Mouse (Mus musculus) intestine, embryonic 14.5 days (tissue): ENCODE data around the gene Gdf15. TPM values are rescaled to one million over a fixed set of nuclear protein-coding genes. Genes with fewer than 3 reads are reported as not detected.
"Not testable (repeated sequence)": the region's sequence is repeated elsewhere in the genome, so short reads cannot be mapped to it uniquely, and the experiment has no call there.

Experiments
- ATAC-seq: fragments of 200-750 bp; cut with Nextera tagmentation; replicated peaks from 2 replicates; pipeline ENCODE4 v1.8.0; 2017; ENCODE audit warnings: low read depth, moderate number of reproducible peaks, moderate TSS enrichment, moderate library complexity; ENCODE audit not compliant: low FRiP score, low TSS enrichment
- DNase-seq: peaks from one replicate; pipeline ENCODE4 v3.0.0-alpha.2; 2018; ENCODE audit warnings: low spot score
- H3K27ac ChIP-seq: fragments of 300-500 bp; sonication (generic); 2 replicates; pipeline ENCODE4 v1.5.1; 2014; ENCODE audit warnings: low read depth, mild to moderate bottlenecking, control low read depth
- H3K27me3 ChIP-seq: fragments of 300-500 bp; sonication (generic); replicated peaks from 2 replicates; pipeline ENCODE4 v1.6.1; 2014; ENCODE audit warnings: low read length, control low read depth; ENCODE audit not compliant: control insufficient read depth, insufficient read depth
- H3K36me3 ChIP-seq: fragments of 300-500 bp; sonication (generic); 2 replicates; pipeline ENCODE4 v1.6.1; 2014; ENCODE audit warnings: low read length, control low read depth; ENCODE audit not compliant: control insufficient read depth, insufficient read depth
- H3K4me1 ChIP-seq: fragments of 300-500 bp; sonication (generic); replicated peaks from 2 replicates; pipeline ENCODE4 v1.6.1; 2014; ENCODE audit warnings: low read length, control low read depth, mixed read lengths; ENCODE audit not compliant: control insufficient read depth, insufficient read depth
- H3K4me2 ChIP-seq: fragments of 300-500 bp; sonication (generic); 2 replicates; pipeline ENCODE4 v1.6.1; 2014; ENCODE audit warnings: low read length
- H3K4me3 ChIP-seq: fragments of 300-500 bp; sonication (generic); 2 replicates; pipeline ENCODE4 v1.5.1; 2014; ENCODE audit warnings: low read depth, low read length, control low read depth, mixed read lengths
- H3K9ac ChIP-seq: fragments of 300-500 bp; sonication (generic); 2 replicates; pipeline ENCODE4 v1.6.1; 2014; ENCODE audit warnings: mild to moderate bottlenecking, low read length
- H3K9me3 ChIP-seq: fragments of 300-500 bp; sonication (generic); 2 replicates; pipeline ENCODE4 v1.6.1; 2016; ENCODE audit warnings: low read length, control low read depth; ENCODE audit not compliant: control insufficient read depth
- WGBS: fragments of 180-500 bp; shearing (Covaris S2); extraction: QIAGEN DNeasy Blood & Tissue Kit; methylation state at CpG from one replicate; pipeline ENCODE4 v1.1.7; 2014; 5-methylcytosine and 5-hydroxymethylcytosine counted together
- polyA plus RNA-seq: library from polyadenylated mRNA; unstranded; fragments of >200 nt; fragmentation: Nextera tagmentation; extraction: Ambion mirVana; gene quantifications from 2 replicates; pipeline ENCODE4 v1.2.1, GENCODE M21; 2014

Gene Gdf15
- polyA plus RNA-seq, 1 experiment from 2014 or later: 1.1 TPM

DNA sequence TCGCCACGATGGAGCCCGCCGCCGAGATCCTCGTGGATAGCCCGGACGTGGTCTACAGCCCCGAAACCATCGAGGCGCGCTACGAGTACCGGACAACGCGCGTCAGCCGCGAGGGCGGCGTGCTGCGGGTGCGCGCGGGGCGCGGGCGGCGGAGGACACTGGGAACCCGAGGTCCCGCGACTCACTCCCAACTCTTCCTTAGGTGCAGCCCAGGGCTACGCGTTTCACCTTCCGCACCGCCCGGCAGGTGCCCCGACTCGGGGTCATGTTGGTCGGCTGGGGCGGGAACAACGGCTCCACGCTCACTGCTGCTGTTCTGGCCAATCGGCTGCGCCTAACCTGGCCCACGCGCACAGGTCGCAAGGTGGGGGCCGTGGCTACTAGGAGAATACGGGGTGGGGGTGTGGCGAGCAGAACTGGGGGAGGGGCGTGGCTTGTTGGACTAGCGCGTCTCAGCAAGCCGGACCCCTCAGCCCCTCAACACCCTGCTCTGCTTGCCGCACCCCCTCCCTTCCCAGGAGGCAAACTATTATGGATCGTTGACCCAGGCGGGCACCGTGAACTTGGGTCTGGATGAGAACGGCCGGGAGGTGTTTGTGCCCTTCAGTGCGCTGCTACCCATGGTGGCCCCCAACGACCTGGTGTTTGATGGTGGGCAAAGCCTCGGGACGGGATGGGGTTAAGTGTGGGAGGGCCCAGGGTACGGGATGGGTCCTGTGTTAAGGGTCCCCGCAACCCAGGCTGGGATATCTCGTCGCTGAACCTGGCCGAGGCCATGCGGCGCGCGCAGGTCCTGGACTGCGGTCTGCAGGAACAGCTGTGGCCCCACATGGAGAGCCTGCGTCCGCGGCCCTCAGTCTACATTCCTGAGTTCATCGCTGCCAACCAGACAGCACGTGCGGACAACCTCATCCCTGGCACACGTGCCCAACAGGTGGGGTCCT, 37.4 kb downstream of the Gdf15 start:
- no peaks in the 10 kb centered on the region for H3K9me3 ChIP-seq
- peak overlapping the region; percentile 66 for H3K4me3 ChIP-seq
- peaks cover 40% of the 10 kb centered on the region for H3K4me1 ChIP-seq
- H3K27me3 ChIP-seq: no peaks in the 10 kb centered on the region
- no peak for DNase-seq
- peaks cover 30% of the 10 kb centered on the region for H3K36me3 ChIP-seq
- H3K4me2 ChIP-seq: peak overlapping the region; percentile 89
- WGBS: 10% methylated on average over 81 of the region's 82 CpGs
- peak; percentile 33 for ATAC-seq
- peak overlapping the region; percentile 65 for H3K9ac ChIP-seq
- H3K27ac ChIP-seq: peak overlapping the region; percentile 83; the same call in 1 of the 2 replicates

- H3K9me3 ChIP-seq: no peaks in the 10 kb centered on the region
- peaks cover 36% of the 10 kb centered on the region for H3K4me1 ChIP-seq
- under 1% methylated on average over 40 of the region's 40 CpGs for WGBS
- peak within 1 kb of the TSS; percentile 65 for H3K9ac ChIP-seq
- ATAC-seq (peak; percentile 90), DNase-seq (peak; percentile 94)
- peak within 1 kb of the TSS; percentile 89 for H3K4me2 ChIP-seq
- peak within 1 kb of the TSS; percentile 83 for H3K27ac ChIP-seq
- no peaks in the 10 kb centered on the region for H3K27me3 ChIP-seq
- H3K36me3 ChIP-seq: peaks cover 34% of the 10 kb centered on the region
- peak within 1 kb of the TSS; percentile 66 for H3K4me3 ChIP-seq
Measured at GRCm38 (mm10) chr8:70593961-70594609, 38.2 kb downstream of the Gdf15 start, which contains the start of gene Isyna1. Gene Isyna1 (plus strand): TSS chr8:70594373.

DNA sequence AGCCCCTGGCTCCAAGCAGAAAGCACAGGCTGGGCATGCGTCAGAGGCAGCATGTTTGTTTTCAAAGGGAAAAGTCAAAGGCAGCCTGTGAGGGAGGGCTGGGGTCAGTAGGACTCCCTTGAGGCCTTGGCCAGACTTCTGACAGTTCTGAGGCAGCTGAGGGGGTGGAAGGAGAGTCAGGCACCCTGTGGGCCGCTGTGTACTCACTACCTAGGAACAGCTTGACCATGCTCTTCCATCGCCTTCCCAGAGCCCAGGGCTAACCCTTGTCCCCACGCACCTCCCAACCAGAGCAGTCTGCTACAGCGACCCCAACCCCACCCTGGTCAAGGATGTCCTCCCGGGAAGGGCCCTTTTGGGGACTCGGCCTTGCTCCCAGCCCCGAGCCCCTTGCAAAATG, 39.1 kb downstream of the Gdf15 start:
- Histone ChIP-seq H3K4me1 (peaks cover 27% of the 10 kb centered on the region), H3K27ac (peak overlapping the region; percentile 83; the same call in 1 of the 2 replicates), H3K4me2 (peak overlapping the region; percentile 89), H3K36me3 (peaks cover 40% of the 10 kb centered on the region), H3K9me3 (no peaks in the 10 kb centered on the region), H3K9ac (no peak overlapping the region), H3K4me3 (peak overlapping the region; percentile 66; the same call in 1 of the 2 replicates), H3K27me3 (no peaks in the 10 kb centered on the region)
- DNase-seq (no peak), ATAC-seq (no peak)
- WGBS: 44% methylated on average over 8 of the region's 8 CpGs

GRCm38 (mm10) chr8:70591569-70591968, 40.7 kb downstream of the Gdf15 start:
- Histone ChIP-seq H3K9ac (no peak overlapping the region), H3K4me3 (no peak overlapping the region), H3K36me3 (peaks cover 50% of the 10 kb centered on the region), H3K9me3 (no peaks in the 10 kb centered on the region), H3K27me3 (no peaks in the 10 kb centered on the region), H3K27ac (no peak overlapping the region), H3K4me1 (peaks cover 16% of the 10 kb centered on the region), H3K4me2 (no peak overlapping the region)
- WGBS: 93% methylated on average over 12 of the region's 12 CpGs
- ATAC-seq (no peak), DNase-seq (no peak)

- H3K27ac ChIP-seq, H3K4me2 ChIP-seq, ATAC-seq, H3K9me3 ChIP-seq, H3K27me3 ChIP-seq, H3K4me1 ChIP-seq, H3K4me3 ChIP-seq, DNase-seq, H3K9ac ChIP-seq: not testable (repeated sequence)
- 93% methylated on average over 4 of the region's 4 CpGs for WGBS
- H3K36me3 ChIP-seq: peaks cover 73% of the 10 kb centered on the region
Measured at GRCm38 (mm10) chr8:70587955-70588354, 44.3 kb downstream of the Gdf15 start.

DNA sequence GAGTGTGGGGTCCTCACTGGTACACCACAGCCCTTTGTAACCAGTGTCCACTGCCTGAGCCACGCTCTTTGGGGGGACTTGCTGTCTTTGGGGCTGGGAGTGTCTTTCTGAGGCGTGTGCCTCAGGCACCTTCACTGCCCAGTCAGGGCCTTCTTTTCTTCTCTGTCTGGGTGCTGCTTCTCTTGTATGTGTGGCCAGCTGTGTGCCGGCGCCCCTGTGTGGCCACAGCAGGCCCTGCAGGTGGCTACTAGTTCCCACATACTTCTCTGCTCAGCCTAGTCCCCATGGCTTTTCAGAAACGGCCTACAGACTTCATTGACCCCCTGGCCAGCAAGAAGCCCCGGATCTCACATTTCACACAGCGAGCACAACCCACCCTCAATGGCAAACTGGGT, 47.0 kb downstream of the Gdf15 start:
- Histone ChIP-seq H3K36me3 (peaks cover 87% of the 10 kb centered on the region), H3K4me2 (no peak overlapping the region), H3K27me3 (no peaks in the 10 kb centered on the region), H3K9ac (no peak overlapping the region), H3K4me3 (no peak overlapping the region), H3K4me1 (no peaks in the 10 kb centered on the region), H3K27ac (no peak overlapping the region), H3K9me3 (no peaks in the 10 kb centered on the region)
- DNase-seq (no peak), ATAC-seq (peak; percentile 23; the same call in 1 of the 2 replicates)
- 45% methylated on average over 7 of the region's 7 CpGs for whole genome bisulfite sequencing

DNA sequence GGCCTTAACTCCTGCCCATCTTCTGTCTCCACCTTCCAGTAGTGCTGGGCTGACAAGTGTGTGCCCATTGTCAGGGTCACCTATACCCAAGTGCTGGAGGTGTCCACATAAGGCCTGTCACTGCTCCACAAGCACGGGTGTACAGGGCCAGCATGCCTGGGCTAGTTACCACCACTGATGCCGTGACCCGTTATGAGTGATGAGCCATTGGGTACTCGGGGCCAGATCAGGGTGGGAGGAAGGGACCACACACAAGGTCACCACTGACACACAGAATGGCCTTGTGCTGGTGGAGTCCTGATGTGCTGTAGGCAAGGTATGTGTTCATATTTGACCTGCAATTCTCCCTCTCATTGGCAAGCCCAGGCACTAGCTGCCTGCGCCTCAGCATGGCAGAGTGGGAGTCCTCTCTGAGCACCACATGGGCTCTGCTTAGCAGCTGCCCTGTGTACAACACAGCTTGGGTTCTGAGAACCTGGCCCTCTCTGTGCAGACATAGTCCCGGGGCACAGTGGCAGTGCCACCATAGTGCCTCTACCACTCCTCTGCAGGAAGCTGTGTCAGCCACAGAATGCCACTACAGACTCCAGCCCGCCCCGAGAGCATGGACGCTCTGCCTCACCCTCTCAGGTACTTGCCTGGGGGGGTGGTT, 47.5 kb downstream of the Gdf15 start:
- WGBS: 88% methylated on average over 9 of the region's 9 CpGs
- ATAC-seq: 0 out of 2 replicates have a peak, but pooled peaks have one; percentile 8
- no peak overlapping the region for H3K4me2 ChIP-seq
- H3K27ac ChIP-seq: no peak overlapping the region
- no peak overlapping the region for H3K4me3 ChIP-seq
- no peaks in the 10 kb centered on the region for H3K27me3 ChIP-seq
- no peaks in the 10 kb centered on the region for H3K9me3 ChIP-seq
- no peak for DNase-seq
- H3K36me3 ChIP-seq: peaks cover 89% of the 10 kb centered on the region
- no peaks in the 10 kb centered on the region for H3K4me1 ChIP-seq
- H3K9ac ChIP-seq: no peak overlapping the region
